ENCODE assay signal across 21 mouse cellular contexts in genomic region chr10:120612351-120612750, GRCm38 (mm10).
"Had no signal": no experiment of that assay in that cellular context is flagged by ENCODE, and none has a peak within 500 bp of the region (broad histone marks: within the 10 kb centered on the region; RNA-seq: fewer than 3 reads in every experiment).

No protein-coding gene starts in this region.

- H3K4me3 ChIP-seq: limb, embryonic 12.5 days; limb, embryonic 15.5 days; midbrain, embryonic 10.5 days; midbrain, embryonic 13.5 days; myocyte; neural tube, embryonic 13.5 days; stomach, embryonic 15.5 days had no signal

- ATAC-seq: inflammation-experienced regulatory T-cells, adult 6 months; intestine, embryonic 16.5 days; liver, postnatal 0 days; lung, postnatal 0 days; midbrain, embryonic 13.5 days; midbrain, embryonic 16.5 days had no signal

- H3K27ac ChIP-seq: limb, embryonic 12.5 days; limb, embryonic 15.5 days; liver, embryonic 14.5 days; midbrain, embryonic 10.5 days; midbrain, embryonic 13.5 days; neural tube, embryonic 13.5 days; stomach, embryonic 15.5 days had no signal

- H3K27me3 ChIP-seq: limb, embryonic 12.5 days; limb, embryonic 15.5 days; midbrain, embryonic 13.5 days; neural tube, embryonic 13.5 days; stomach, embryonic 15.5 days had no signal

- H3K9me3 ChIP-seq: limb, embryonic 12.5 days; limb, embryonic 15.5 days; midbrain, embryonic 10.5 days; midbrain, embryonic 13.5 days; neural tube, embryonic 13.5 days; stomach, embryonic 15.5 days had no signal

- DNase-seq: kidney, adult 8-10 months; kidney, postnatal 25 days; liver, postnatal 0 days; lung, embryonic 14.5 days; retina, postnatal 1 day; right cerebral cortex, postnatal 25 days; spleen, adult 18-20 months; thymus, postnatal 25 days had no signal

- H3K36me3 ChIP-seq: limb, embryonic 12.5 days; limb, embryonic 15.5 days; midbrain, embryonic 10.5 days; midbrain, embryonic 13.5 days; neural tube, embryonic 13.5 days; stomach, embryonic 15.5 days had no signal

- H3K4me1 ChIP-seq: limb, embryonic 15.5 days; midbrain, embryonic 10.5 days; midbrain, embryonic 13.5 days; stomach, embryonic 15.5 days had no signal

- H3K4me2 ChIP-seq: limb, embryonic 12.5 days; limb, embryonic 15.5 days; liver, embryonic 11.5 days; lung, embryonic 14.5 days; midbrain, embryonic 13.5 days; neural tube, embryonic 13.5 days; stomach, embryonic 15.5 days had no signal

- H3K9ac ChIP-seq: limb, embryonic 12.5 days; limb, embryonic 15.5 days; liver, embryonic 14.5 days; liver, postnatal 0 days; lung, embryonic 14.5 days; midbrain, embryonic 13.5 days; neural tube, embryonic 13.5 days; stomach, embryonic 15.5 days had no signal
